Mouse (Mus musculus) neural tube, embryonic 15.5 days (tissue): Measurements from ENCODE around the gene 6430628N08Rik. TPM values are rescaled to one million over a fixed set of nuclear protein-coding genes. Genes with fewer than 3 reads are reported as not detected.

Source experiments
- ATAC-seq: fragments of 200-750 bp; cut with Nextera tagmentation; 2 replicates; pipeline ENCODE4 v1.8.0; 2017; ENCODE audit warnings: mild to moderate bottlenecking, moderate TSS enrichment, moderate library complexity; ENCODE audit not compliant: low FRiP score
- H3K27ac ChIP-seq: fragments of 300-500 bp; sonication (generic); replicated peaks from 2 replicates; pipeline ENCODE4 v1.5.1; 2015; ENCODE audit warnings: mild to moderate bottlenecking, inconsistent platforms
- H3K27me3 ChIP-seq: fragments of 300-500 bp; sonication (generic); replicated peaks from 2 replicates; pipeline ENCODE4 v1.6.1; 2015; ENCODE audit warnings: inconsistent platforms
- H3K36me3 ChIP-seq: fragments of 300-500 bp; sonication (generic); 2 replicates; pipeline ENCODE4 v1.6.1; 2015; ENCODE audit warnings: inconsistent platforms
- H3K4me1 ChIP-seq: fragments of 300-500 bp; sonication (generic); 2 replicates; pipeline ENCODE4 v1.6.1; 2015; ENCODE audit warnings: inconsistent platforms
- H3K4me2 ChIP-seq: fragments of 300-500 bp; sonication (generic); 2 replicates; pipeline ENCODE4 v1.6.1; 2015; ENCODE audit warnings: inconsistent platforms, mild to moderate bottlenecking, moderate library complexity
- H3K4me3 ChIP-seq: fragments of 300-500 bp; sonication (generic); replicated peaks from 2 replicates; pipeline ENCODE4 v1.5.1; 2015; ENCODE audit warnings: mild to moderate bottlenecking, inconsistent platforms
- H3K9ac ChIP-seq: fragments of 300-500 bp; sonication (generic); replicated peaks from 2 replicates; pipeline ENCODE4 v1.6.1; 2015; ENCODE audit warnings: mild to moderate bottlenecking, inconsistent platforms
- H3K9me3 ChIP-seq: fragments of 300-500 bp; sonication (generic); replicated peaks from 2 replicates; pipeline ENCODE4 v1.6.1; 2016; ENCODE audit warnings: inconsistent platforms
- WGBS: fragments of 180-500 bp; shearing (Covaris S2); methylation state at CpG from one replicate; pipeline ENCODE4 v1.1.7; 2015; ENCODE audit warnings: mixed read lengths; 5-methylcytosine and 5-hydroxymethylcytosine counted together
- polyA plus RNA-seq: library from polyadenylated mRNA; unstranded; fragments of >200 nt; fragmentation: Nextera tagmentation; extraction: Ambion mirVana; gene quantifications from 2 replicates; pipeline ENCODE4 v1.2.1, GENCODE M21; 2015

Gene 6430628N08Rik
- polyA plus RNA-seq, 1 experiment from 2014 or later = 1.3 TPM

- H3K27me3 ChIP-seq = no peaks in the 10 kb centered on the region
- H3K27ac ChIP-seq = no peak overlapping the region
- ATAC-seq = no peak
- peaks cover 16% of the 10 kb centered on the region; the same call in 1 of the 2 replicates for H3K36me3 ChIP-seq
- no peaks in the 10 kb centered on the region for H3K9me3 ChIP-seq
- no peak overlapping the region for H3K4me3 ChIP-seq
- no peak overlapping the region for H3K9ac ChIP-seq
- peaks cover 24% of the 10 kb centered on the region for H3K4me1 ChIP-seq
- no peak overlapping the region for H3K4me2 ChIP-seq
- WGBS = 82% methylated on average over 9 of the region's 9 CpGs
These were observed 33.1 kb upstream of the 6430628N08Rik start for GRCm38 (mm10) chr4:115857293-115857883.

GRCm38 (mm10) chr4:115863352-115863751 lies 27.1 kb upstream of the 6430628N08Rik start:
- 37% methylated on average over 7 of the region's 7 CpGs for WGBS
- no peaks in the 10 kb centered on the region for H3K9me3 ChIP-seq

GRCm38 (mm10) chr4:115863880-115864279 lies 26.6 kb upstream of the 6430628N08Rik start:
- H3K9ac ChIP-seq = no peak overlapping the region
- H3K36me3 ChIP-seq = peaks cover 13% of the 10 kb centered on the region; the same call in 1 of the 2 replicates
- H3K4me3 ChIP-seq = no peak overlapping the region
- H3K4me2 ChIP-seq = no peak overlapping the region
- H3K27ac ChIP-seq = no peak overlapping the region
- no peaks in the 10 kb centered on the region for H3K9me3 ChIP-seq
- 16% methylated on average over 10 of the region's 10 CpGs for WGBS
- 0 out of 2 replicates have a peak, but pooled peaks have one; percentile 34 for ATAC-seq
- peaks cover 17% of the 10 kb centered on the region for H3K4me1 ChIP-seq
- H3K27me3 ChIP-seq = no peaks in the 10 kb centered on the region

More at GRCm38 (mm10) chr4:115863352-115863751, 27.1 kb upstream of the 6430628N08Rik start:
- ATAC-seq = no peak
- Histone ChIP-seq H3K36me3 (peaks cover 13% of the 10 kb centered on the region; the same call in 1 of the 2 replicates), H3K4me2 (no peak overlapping the region), H3K4me3 (no peak overlapping the region), H3K27ac (0 out of 2 replicates have a peak overlapping the region, but pooled peaks have one; percentile 15), H3K9ac (no peak overlapping the region), H3K4me1 (peaks cover 14% of the 10 kb centered on the region), H3K27me3 (no peaks in the 10 kb centered on the region)

GRCm38 (mm10) chr4:115869512-115870210 lies 20.8 kb upstream of the 6430628N08Rik start:
- no peaks in the 10 kb centered on the region for H3K9me3 ChIP-seq
- ATAC-seq = no peak
- no peak overlapping the region for H3K27ac ChIP-seq
- peaks cover 16% of the 10 kb centered on the region for H3K4me1 ChIP-seq
- H3K36me3 ChIP-seq = peaks cover 13% of the 10 kb centered on the region; the same call in 1 of the 2 replicates
- H3K9ac ChIP-seq = no peak overlapping the region
- 23% methylated on average over 16 of the region's 16 CpGs for WGBS
- no peaks in the 10 kb centered on the region for H3K27me3 ChIP-seq
- H3K4me3 ChIP-seq = no peak overlapping the region
- H3K4me2 ChIP-seq = no peak overlapping the region

GRCm38 (mm10) chr4:115873231-115873630 lies 17.2 kb upstream of the 6430628N08Rik start:
- H3K4me1 ChIP-seq = peaks cover 25% of the 10 kb centered on the region
- H3K27ac ChIP-seq = no peak overlapping the region
- H3K9me3 ChIP-seq = no peaks in the 10 kb centered on the region
- 77% methylated on average over 3 of the region's 3 CpGs for WGBS
- H3K36me3 ChIP-seq = peaks cover 17% of the 10 kb centered on the region; the same call in 1 of the 2 replicates
- H3K4me3 ChIP-seq = no peak overlapping the region
- H3K9ac ChIP-seq = no peak overlapping the region
- H3K27me3 ChIP-seq = no peaks in the 10 kb centered on the region; the same call in 1 of the 2 replicates
- no peak overlapping the region for H3K4me2 ChIP-seq
- ATAC-seq = no peak

GRCm38 (mm10) chr4:115878216-115878678 lies 12.2 kb upstream of the 6430628N08Rik start:
- Histone ChIP-seq H3K9me3 (no peaks in the 10 kb centered on the region), H3K27ac (no peak overlapping the region; the same call in 1 of the 2 replicates), H3K36me3 (peaks cover 16% of the 10 kb centered on the region; the same call in 1 of the 2 replicates), H3K4me1 (peaks cover 33% of the 10 kb centered on the region), H3K4me2 (peak overlapping the region; percentile 15; the same call in 1 of the 2 replicates), H3K9ac (no peak overlapping the region), H3K27me3 (no peaks in the 10 kb centered on the region; the same call in 1 of the 2 replicates), H3K4me3 (no peak overlapping the region)
- WGBS = 4% methylated on average over 11 of the region's 11 CpGs
- ATAC-seq = no peak

- H3K4me2 ChIP-seq = no peak overlapping the region
- no peak overlapping the region for H3K4me3 ChIP-seq
- no peak overlapping the region for H3K9ac ChIP-seq
- ATAC-seq = no peak
- no peaks in the 10 kb centered on the region; the same call in 1 of the 2 replicates for H3K27me3 ChIP-seq
- WGBS = 40% methylated on average over 9 of the region's 9 CpGs
- peaks cover 11% of the 10 kb centered on the region; the same call in 1 of the 2 replicates for H3K36me3 ChIP-seq
- no peak overlapping the region; the same call in 1 of the 2 replicates for H3K27ac ChIP-seq
- H3K4me1 ChIP-seq = peaks cover 33% of the 10 kb centered on the region
- no peaks in the 10 kb centered on the region for H3K9me3 ChIP-seq
These were observed 11.6 kb upstream of the 6430628N08Rik start for GRCm38 (mm10) chr4:115878828-115879227.

- Histone ChIP-seq H3K27ac (no peak overlapping the region), H3K4me2 (no peak overlapping the region), H3K9me3 (no peaks in the 10 kb centered on the region), H3K27me3 (no peaks in the 10 kb centered on the region; the same call in 1 of the 2 replicates), H3K9ac (no peak overlapping the region), H3K4me3 (no peak overlapping the region), H3K4me1 (peaks cover 42% of the 10 kb centered on the region), H3K36me3 (no peaks in the 10 kb centered on the region)
- ATAC-seq = no peak
- 0% methylated on average over 1 of the region's 1 CpGs for WGBS
These were observed 9.3 kb upstream of the 6430628N08Rik start for GRCm38 (mm10) chr4:115881183-115881582.

GRCm38 (mm10) chr4:115882195-115882594 lies 8.3 kb upstream of the 6430628N08Rik start:
- Histone ChIP-seq H3K27ac (no peak overlapping the region), H3K36me3 (no peaks in the 10 kb centered on the region), H3K4me1 (peaks cover 43% of the 10 kb centered on the region), H3K4me2 (no peak overlapping the region), H3K9ac (no peak overlapping the region), H3K4me3 (no peak overlapping the region), H3K27me3 (no peaks in the 10 kb centered on the region; the same call in 1 of the 2 replicates), H3K9me3 (no peaks in the 10 kb centered on the region)
- ATAC-seq = no peak
- WGBS = 65% methylated on average over 4 of the region's 4 CpGs

- no peak for ATAC-seq
- no peak within 1 kb of the TSS for H3K9ac ChIP-seq
- H3K27ac ChIP-seq = no peak within 1 kb of the TSS
- peaks cover 3% of the 10 kb centered on the region for H3K27me3 ChIP-seq
- no peaks in the 10 kb centered on the region for H3K36me3 ChIP-seq
- WGBS = 71% methylated on average over 6 of the region's 6 CpGs
- H3K4me1 ChIP-seq = peaks cover 30% of the 10 kb centered on the region
- no peak within 1 kb of the TSS for H3K4me2 ChIP-seq
- no peaks in the 10 kb centered on the region for H3K9me3 ChIP-seq
- H3K4me3 ChIP-seq = no peak within 1 kb of the TSS
These were observed 6.4 kb upstream of the 6430628N08Rik start, which contains the start of gene Kncn for GRCm38 (mm10) chr4:115884022-115884421. Gene Kncn (plus strand): TSS chr4:115884400.

GRCm38 (mm10) chr4:115885846-115886245 lies 4.6 kb upstream of the 6430628N08Rik start:
- Histone ChIP-seq H3K36me3 (no peaks in the 10 kb centered on the region), H3K9me3 (no peaks in the 10 kb centered on the region), H3K27me3 (peaks cover 20% of the 10 kb centered on the region), H3K4me3 (no peak overlapping the region), H3K4me2 (no peak overlapping the region), H3K4me1 (peaks cover 33% of the 10 kb centered on the region), H3K27ac (no peak overlapping the region), H3K9ac (no peak overlapping the region)
- peak; percentile 83 for ATAC-seq
- WGBS = 83% methylated on average over 3 of the region's 3 CpGs
